Comparison of ENCODE assay signal across 14 mouse cellular contexts in the genomic region with DNA sequence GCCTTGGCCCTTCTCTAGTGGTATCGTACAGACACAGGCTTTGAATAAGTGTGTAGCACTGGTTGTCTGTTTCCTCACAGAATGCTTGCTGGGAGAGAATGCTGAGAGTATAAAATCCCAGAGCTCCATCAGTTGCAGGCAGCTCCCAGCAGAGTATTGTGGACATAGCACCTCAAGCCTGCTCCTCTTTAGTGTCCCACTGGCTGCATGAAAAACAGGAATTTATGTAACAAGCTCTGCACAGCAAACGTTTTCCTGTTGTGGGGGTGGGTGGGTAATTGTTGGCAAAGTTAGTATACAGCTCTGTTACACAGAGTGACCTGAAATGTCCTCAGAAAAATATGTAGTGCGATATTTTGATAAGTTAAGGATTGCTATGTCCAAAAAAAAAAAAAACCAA.
DNase-seq lines count a peak whose midpoint lies in the region; ATAC-seq and TF ChIP-seq lines count a peak whose summit lies in the region.
"Had no signal": no experiment of that assay in that cellular context is flagged by ENCODE, and none has a peak within 500 bp of the region (broad histone marks: within the 10 kb centered on the region; RNA-seq: fewer than 3 reads in every experiment).

No protein-coding gene starts in this region.

- no peak overlapping the region for H3K4me3 ChIP-seq in cerebellum, adult 2 months (replicated peaks; ENCODE audit: insufficient read depth, low read depth, low read length)
- no peak overlapping the region for H3K4me3 ChIP-seq in kidney, embryonic 15.5 days (replicated peaks)
- H3K4me3 ChIP-seq in liver, postnatal 0 days (ENCODE audit: low read depth, low read length) = no peak overlapping the region
- no peak overlapping the region for H3K4me3 ChIP-seq in liver, embryonic 11.5 days (ENCODE audit: low read depth, low read length)
- H3K4me3 ChIP-seq: embryonic facial prominence, embryonic 12.5 days; forebrain, embryonic 10.5 days; limb, embryonic 15.5 days; midbrain, embryonic 12.5 days had no signal

- ATAC-seq in kidney, embryonic 15.5 days (replicated peaks; ENCODE audit: low FRiP score) = no peak
- no peak for ATAC-seq in liver, postnatal 0 days
- no peak for ATAC-seq in liver, embryonic 11.5 days (replicated peaks; ENCODE audit: low FRiP score)
- no peak for ATAC-seq in Patski
- ATAC-seq: inflammation-experienced regulatory T-cells, adult 6 months had no signal

- DNase-seq in cerebellum, adult 2 months = no peak
- DNase-seq in cerebellum, adult 8-10 months = no peak
- peak; percentile 35 for DNase-seq in kidney, adult 9 months
- DNase-seq in liver, postnatal 0 days = no peak
- DNase-seq in liver, embryonic 11.5 days (ENCODE audit: low spot score) = no peak
- DNase-seq in Patski (ENCODE audit: low read depth, low spot score) = peak; percentile 9
- no peak for DNase-seq in urinary bladder, adult 18-20 months (ENCODE audit: low spot score in 2 of 2)
- DNase-seq: thymus, postnatal 14 days had no signal

- H3K36me3 ChIP-seq in kidney, embryonic 15.5 days = peaks cover 14% of the 10 kb centered on the region
- H3K36me3 ChIP-seq in liver, postnatal 0 days (replicated peaks; ENCODE audit: insufficient read depth, low read length) = peaks cover 15% of the 10 kb centered on the region
- peaks cover 10% of the 10 kb centered on the region; the same call in 1 of the 2 replicates for H3K36me3 ChIP-seq in liver, embryonic 11.5 days (ENCODE audit: control insufficient read depth, insufficient read depth, low read length)
- H3K36me3 ChIP-seq: midbrain, embryonic 12.5 days had no signal

- no peaks in the 10 kb centered on the region for H3K9me3 ChIP-seq in kidney, embryonic 15.5 days (replicated peaks)
- no peaks in the 10 kb centered on the region for H3K9me3 ChIP-seq in liver, postnatal 0 days (ENCODE audit: low read length)
- no peaks in the 10 kb centered on the region for H3K9me3 ChIP-seq in liver, embryonic 11.5 days (ENCODE audit: control insufficient read depth, low read length)
- H3K9me3 ChIP-seq: embryonic facial prominence, embryonic 12.5 days; forebrain, embryonic 10.5 days; limb, embryonic 15.5 days; midbrain, embryonic 12.5 days had no signal

- H3K9ac ChIP-seq in kidney, embryonic 15.5 days = no peak overlapping the region
- H3K9ac ChIP-seq in liver, postnatal 0 days (replicated peaks) = no peak overlapping the region
- H3K9ac ChIP-seq in liver, embryonic 11.5 days (ENCODE audit: low read depth, low read length) = no peak overlapping the region
- H3K9ac ChIP-seq: embryonic facial prominence, embryonic 12.5 days; limb, embryonic 15.5 days; midbrain, embryonic 12.5 days had no signal

- POLR2A ChIA-PET in Patski (lab: Charles Lee) = interaction anchor here (0.6 to 1.1 kb wide), 2 partner anchors 11 to 12 kb away, joined by 3 to 4 read pairs; no protein-coding TSS in a partner anchor

- in situ Hi-C loops in Patski (cut with MboI; ENCODE audit: low pct_unique_long_range_greater_than_20kb) = no loop called here

- CTCF ChIA-PET in Patski (lab: Charles Lee) = interaction anchor here (1.0 to 2.7 kb wide), 4 partner anchors 8 to 230 kb away, joined by 3 to 11 read pairs (median 5); no protein-coding TSS in a partner anchor

- no peak for TF ChIP-seq POLR2A in cerebellum, adult 2 months (IDR thresholded peaks at IDR 0.05; ENCODE audit: borderline replicate concordance, insufficient read depth, low read length)

- no peak for TF ChIP-seq EP300 in liver, postnatal 0 days (IDR thresholded peaks at IDR 0.05; ENCODE audit: low read depth)

- WGBS in cerebellum, adult 2 months = 43% methylated on average over 3 of the region's 3 CpGs
- WGBS in kidney, embryonic 15.5 days = 59% methylated on average over 3 of the region's 3 CpGs
- 29% methylated on average over 3 of the region's 3 CpGs for WGBS in liver, postnatal 0 days (ENCODE audit: insufficient replicate concordance)
- WGBS in liver, embryonic 11.5 days = 55% methylated on average over 3 of the region's 3 CpGs

- no peak for TF ChIP-seq CTCF in cerebellum, adult 2 months (IDR thresholded peaks at IDR 0.05; ENCODE audit: borderline replicate concordance, insufficient read depth, low read depth, low read length)
- TF ChIP-seq CTCF in liver, postnatal 0 days (IDR thresholded peaks at IDR 0.05; ENCODE audit: low read depth) = no peak
- TF ChIP-seq CTCF in Patski (IDR thresholded peaks at IDR 0.05) = no peak

- no peaks in the 10 kb centered on the region for H3K27me3 ChIP-seq in cerebellum, adult 2 months (ENCODE audit: control insufficient read depth, insufficient read depth, low read length)
- H3K27me3 ChIP-seq in kidney, embryonic 15.5 days = no peaks in the 10 kb centered on the region
- no peaks in the 10 kb centered on the region for H3K27me3 ChIP-seq in liver, postnatal 0 days (ENCODE audit: insufficient read depth, low read length)
- no peaks in the 10 kb centered on the region for H3K27me3 ChIP-seq in liver, embryonic 11.5 days (replicated peaks; ENCODE audit: control insufficient read depth, insufficient read depth, low read length)
- no peaks in the 10 kb centered on the region for H3K27me3 ChIP-seq in Patski
- H3K27me3 ChIP-seq: embryonic facial prominence, embryonic 12.5 days; limb, embryonic 15.5 days; midbrain, embryonic 12.5 days had no signal

- H3K27ac ChIP-seq in cerebellum, adult 2 months (ENCODE audit: insufficient read depth, low read length) = peak overlapping the region; percentile 65; the same call in 1 of the 2 replicates
- no peak overlapping the region for H3K27ac ChIP-seq in kidney, embryonic 15.5 days
- H3K27ac ChIP-seq in liver, postnatal 0 days (ENCODE audit: low read depth) = peak overlapping the region; percentile 79
- no peak overlapping the region for H3K27ac ChIP-seq in liver, embryonic 11.5 days (ENCODE audit: low read depth, low read length)
- H3K27ac ChIP-seq: forebrain, embryonic 10.5 days; limb, embryonic 15.5 days; midbrain, embryonic 12.5 days had no signal

- peaks cover 18% of the 10 kb centered on the region for H3K4me1 ChIP-seq in cerebellum, adult 2 months (ENCODE audit: control insufficient read depth, insufficient read depth, low read length)
- H3K4me1 ChIP-seq in kidney, embryonic 15.5 days = peaks cover 38% of the 10 kb centered on the region
- H3K4me1 ChIP-seq in liver, postnatal 0 days (ENCODE audit: insufficient read depth) = peaks cover 60% of the 10 kb centered on the region
- peaks cover 13% of the 10 kb centered on the region for H3K4me1 ChIP-seq in liver, embryonic 11.5 days (replicated peaks; ENCODE audit: control insufficient read depth, insufficient read depth, low read length)

- no peak overlapping the region for H3K4me2 ChIP-seq in kidney, embryonic 15.5 days
- H3K4me2 ChIP-seq in liver, postnatal 0 days (ENCODE audit: low read depth, low read length) = no peak overlapping the region
- no peak overlapping the region for H3K4me2 ChIP-seq in liver, embryonic 11.5 days
- H3K4me2 ChIP-seq: embryonic facial prominence, embryonic 12.5 days; limb, embryonic 15.5 days; midbrain, embryonic 12.5 days had no signal

Comparison
In these comparisons a context has a peak if more than half of its experiments do, and no peak if none do; other contexts are left out.
1. H3K27ac ChIP-seq: peak in cerebellum, adult 2 months (single experiment) and liver, postnatal 0 days (single experiment); none in kidney, embryonic 15.5 days (single experiment) and liver, embryonic 11.5 days (single experiment).
2. DNase-seq: peak in kidney, adult 9 months (single experiment) and Patski (single experiment); none in cerebellum, adult 2 months (0 of 2), cerebellum, adult 8-10 months (single experiment), liver, postnatal 0 days (single experiment), liver, embryonic 11.5 days (single experiment) and urinary bladder, adult 18-20 months (0 of 2).